Mouse (Mus musculus): ENCODE measurements around the gene 9230104L09Rik. TPM values are rescaled to one million over a fixed set of nuclear protein-coding genes. Genes with fewer than 3 reads are reported as not detected.
A peak's percentile ranks its signal among the peaks of the same experiment; 100 is the strongest.

Gene 9230104L09Rik
- total RNA-seq, 2 experiments from 2014 or later = 0.76 to 1.8 TPM

DNA sequence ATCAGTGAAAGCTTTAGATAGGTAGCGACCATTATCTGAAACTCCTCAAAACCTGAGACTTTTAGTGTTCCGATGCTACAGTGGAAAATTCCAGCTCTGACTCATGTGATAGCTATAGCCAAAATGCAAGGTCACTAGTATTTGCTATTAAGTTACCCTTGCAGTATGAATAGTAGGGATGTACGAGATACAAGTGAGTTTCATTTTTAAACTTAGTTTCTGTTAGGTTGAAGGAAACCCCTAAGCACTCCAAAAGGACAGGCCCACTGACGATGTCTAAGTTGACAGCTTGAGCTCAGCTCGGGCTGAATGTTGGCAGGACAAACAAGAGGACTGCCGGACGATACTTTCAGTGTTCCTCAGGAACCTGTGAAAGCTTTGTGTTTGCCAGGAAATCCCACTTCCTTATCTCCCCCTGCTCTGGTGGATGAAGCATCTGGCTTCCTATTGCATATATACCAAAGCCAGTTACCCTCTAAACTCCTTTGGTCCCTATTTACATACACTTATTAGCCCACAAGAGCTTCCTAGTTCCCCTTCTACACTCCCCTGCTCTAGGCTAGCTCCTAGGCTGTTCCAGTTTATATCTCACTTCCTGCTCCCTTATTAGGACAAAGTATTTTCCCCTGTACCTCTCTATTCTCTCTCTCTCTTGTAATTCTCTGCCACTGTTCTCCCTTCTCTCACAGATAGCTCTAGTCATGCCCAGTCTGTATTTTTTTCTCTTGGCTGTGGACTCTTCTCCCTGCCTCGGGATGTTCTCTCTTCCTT, 8.0 kb downstream of the 9230104L09Rik start:
- DNase-seq (ENCODE audit: low spot score in 2 of 2) = peak in 1 of 2 experiments; percentile 15

GRCm38 (mm10) chr2:148851116-148851906, 13.5 kb downstream of the 9230104L09Rik start:
- peak; percentile 72 to 79 for DNase-seq (ENCODE audit: low spot score in 2 of 2)

DNA sequence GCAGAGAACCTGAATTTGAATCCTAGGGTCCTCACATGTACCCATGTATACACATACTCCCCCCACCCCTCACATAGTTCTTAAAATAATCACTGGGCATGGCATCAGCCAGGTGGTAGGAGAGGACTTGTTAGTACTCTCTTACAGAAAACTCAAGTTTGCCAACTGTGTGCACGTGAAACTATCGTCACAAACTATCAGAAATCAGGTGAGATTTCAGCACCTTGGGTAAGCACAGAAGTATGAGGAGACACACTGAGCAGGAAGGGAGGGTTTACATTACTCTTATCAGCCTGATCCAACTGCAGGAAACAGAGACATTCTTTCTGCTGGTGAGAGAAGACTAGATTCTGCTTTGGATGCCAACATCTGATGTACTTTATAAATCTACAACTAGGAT, 25.6 kb downstream of the 9230104L09Rik start:
- no peak for DNase-seq (ENCODE audit: low spot score in 2 of 2)

DNA sequence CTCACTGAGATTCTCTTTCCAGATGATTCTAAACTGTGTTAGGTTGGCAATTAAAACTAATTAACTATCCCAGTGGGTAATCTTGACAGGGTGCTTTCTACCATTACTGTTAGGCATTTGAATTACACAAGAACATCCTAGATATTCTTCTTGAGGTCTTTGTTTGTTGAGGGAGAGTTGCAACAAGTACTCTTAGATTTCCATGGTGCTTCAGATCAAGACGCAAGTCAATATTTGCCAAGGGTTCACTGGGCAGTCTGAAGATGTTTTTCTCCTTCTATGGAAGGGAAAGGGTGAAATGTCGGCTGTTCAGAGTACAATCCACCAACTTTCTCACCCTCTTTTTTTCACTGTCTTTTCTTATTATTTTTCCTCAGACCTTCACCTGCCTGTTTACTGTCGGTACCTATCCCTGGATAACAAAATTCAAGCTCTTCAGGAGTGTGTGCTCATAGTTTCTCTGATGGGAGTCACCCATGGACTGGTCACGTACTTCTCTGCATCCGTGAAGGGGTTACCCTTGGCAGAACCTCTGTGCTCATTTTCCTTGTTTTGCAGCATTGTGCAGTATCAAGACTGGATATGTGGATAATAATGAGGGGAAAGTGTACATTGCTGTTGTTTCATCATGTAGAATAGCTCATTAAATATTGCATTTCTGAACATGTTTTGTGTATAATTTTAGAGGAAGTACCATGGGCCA, 26.6 kb downstream of the 9230104L09Rik start:
- no peak for DNase-seq (ENCODE audit: low spot score in 2 of 2)

DNA sequence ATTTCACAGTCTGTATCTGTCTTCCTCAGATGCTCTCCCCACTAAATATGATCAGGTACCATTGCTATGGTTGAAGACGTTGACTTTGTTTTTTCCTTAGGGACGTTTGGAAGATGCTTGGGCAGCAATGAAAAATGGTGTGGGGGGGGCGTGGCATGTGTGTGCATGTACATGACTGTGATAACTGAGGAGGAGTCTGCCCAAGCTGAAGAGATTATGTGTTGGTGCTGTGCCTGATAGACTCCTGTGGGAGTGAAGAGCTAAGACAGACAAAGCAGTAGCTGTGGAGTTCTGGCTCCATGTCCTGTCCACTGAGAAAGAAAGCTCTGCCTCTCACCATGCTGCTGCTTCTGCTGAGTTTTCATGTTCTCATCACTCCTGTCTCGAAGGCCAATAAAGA, 29.9 kb downstream of the 9230104L09Rik start, which contains the start of gene Cst9:
Gene Cst9, plus strand, starts transcription at position 236 of the 400 bp plus-strand sequence.
- no peak for DNase-seq (ENCODE audit: low spot score in 2 of 2)

DNA sequence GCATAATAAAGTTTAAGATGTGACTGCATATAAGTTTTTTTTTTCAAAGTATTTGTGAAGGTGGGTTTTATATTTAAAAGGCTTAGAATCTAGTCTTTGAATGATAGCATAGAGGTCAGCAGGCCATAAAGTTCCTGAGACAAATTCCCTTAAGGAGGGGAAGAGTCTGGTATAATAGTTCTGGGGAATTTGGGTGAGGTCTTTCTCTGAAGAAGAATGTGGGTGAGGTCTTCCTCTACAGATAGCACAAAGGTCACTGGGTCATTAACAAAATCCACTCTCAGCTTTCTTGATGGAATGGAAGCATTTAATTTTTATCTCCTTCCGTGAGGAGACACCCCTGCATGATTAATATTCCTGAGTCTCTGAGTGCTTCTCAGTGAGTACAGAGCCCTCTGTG, 38.9 kb downstream of the 9230104L09Rik start:
- DNase-seq (ENCODE audit: low spot score in 2 of 2) = no peak

- DNase-seq (ENCODE audit: low spot score in 2 of 2) = no peak
Measured at GRCm38 (mm10) chr2:148819909-148820308, 44.9 kb downstream of the 9230104L09Rik start, which contains the start of gene Cst13. Gene Cst13 (plus strand): TSS chr2:148820081.

DNA sequence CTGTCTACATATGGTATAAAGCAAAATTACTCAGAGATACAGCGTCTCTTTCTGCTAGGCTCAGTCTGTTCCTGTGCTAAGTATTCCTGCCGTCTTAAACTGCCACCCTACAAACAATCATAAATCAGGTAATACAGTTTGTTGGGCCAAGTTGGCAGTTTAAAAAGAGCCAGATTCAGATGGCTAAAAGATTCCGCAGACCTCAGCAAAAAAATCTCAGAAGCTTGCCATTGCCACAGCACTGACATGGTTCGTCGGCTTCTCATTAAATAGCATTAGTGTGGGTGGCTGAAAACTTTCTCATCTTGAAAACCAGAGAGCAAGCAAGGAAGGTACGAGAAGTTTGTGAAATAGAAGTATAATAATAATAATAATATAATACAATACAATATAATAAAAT, 58.1 kb downstream of the 9230104L09Rik start:
- no peak for DNase-seq (ENCODE audit: low spot score in 2 of 2)

DNA sequence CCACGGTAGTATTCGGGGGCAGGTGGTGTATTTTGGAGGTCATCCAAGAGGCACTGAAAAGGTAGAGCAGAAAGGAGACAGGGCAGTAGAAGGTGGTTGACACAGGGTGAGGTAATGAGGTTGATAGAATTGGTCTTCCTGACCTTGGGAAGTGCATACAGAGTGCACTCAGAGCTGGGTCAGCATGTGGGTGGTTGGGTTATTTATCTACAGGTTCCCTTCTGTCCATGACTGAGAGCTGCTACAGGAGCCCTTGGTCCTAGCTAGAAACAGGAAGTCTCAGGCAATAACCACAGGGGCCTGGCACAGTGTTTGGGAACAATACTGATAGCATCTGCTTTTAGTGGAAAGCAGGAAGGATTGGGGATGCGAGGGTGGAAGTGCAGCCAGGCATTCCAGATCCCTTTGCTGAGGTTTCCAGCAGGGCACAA, 63.3 kb downstream of the 9230104L09Rik start:
- DNase-seq (ENCODE audit: low spot score in 2 of 2) = no peak

DNA sequence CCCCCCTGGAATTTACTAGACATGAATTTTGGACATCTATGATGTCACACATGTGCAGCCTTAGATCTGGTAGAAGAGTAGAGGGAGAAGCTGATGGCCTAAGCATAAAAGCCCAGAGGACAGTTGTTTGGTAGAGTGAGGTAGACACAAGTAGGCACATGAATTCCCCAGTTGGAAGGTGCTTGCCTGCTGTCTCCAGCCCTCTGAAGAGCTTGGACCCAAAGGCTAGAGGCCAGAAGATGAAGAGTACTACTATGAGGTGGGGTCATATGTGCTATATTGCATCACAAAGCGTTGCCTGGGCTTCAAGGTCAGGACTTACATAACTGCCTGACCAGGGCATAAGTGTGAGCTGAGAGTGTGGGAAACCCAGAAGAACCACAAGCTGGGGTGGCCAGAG, 66.4 kb downstream of the 9230104L09Rik start, which contains the start of gene Cst8:
Gene Cst8, plus strand, starts transcription at position 301 of the 400 bp plus-strand sequence.
- no peak for DNase-seq (ENCODE audit: low spot score in 2 of 2)

Other genes with a start within 250 kb of the 9230104L09Rik start
- 10 to 100 TPM; 17.9 TPM for gene Nxt1, start 192.4 kb downstream of the 9230104L09Rik start, total RNA-seq (2021)
- 10 to 100 TPM; 29.7 to 30.4 TPM for gene Gzf1, start 184.0 kb downstream of the 9230104L09Rik start, total RNA-seq (2021)
- gene Napb, start 132.6 kb downstream of the 9230104L09Rik start, total RNA-seq (2021) = 1 to 10 TPM; 5.6 to 6.0 TPM
- gene Cstl1, start 114.7 kb downstream of the 9230104L09Rik start, total RNA-seq (2021) = under 1 TPM in 1 of 2 experiments, not detected in 1; 0.50 TPM
- gene Cst11, start 93.5 kb downstream of the 9230104L09Rik start, total RNA-seq (2021) = not detected
- gene 8030411F24Rik, start 83.0 kb downstream of the 9230104L09Rik start, total RNA-seq (2021) = not detected
- not detected for gene Cst12, start 75.7 kb downstream of the 9230104L09Rik start, total RNA-seq (2021)
- gene Cst8, start 66.3 kb downstream of the 9230104L09Rik start, total RNA-seq (2021) = 10 to 100 TPM in 1 of 2 experiments, 1 to 10 TPM in 1; 1.6 to 84.7 TPM
- not detected for gene Cst13, start 45.0 kb downstream of the 9230104L09Rik start, total RNA-seq (2021)
- gene Cst9, start 29.9 kb downstream of the 9230104L09Rik start, total RNA-seq (2021) = not detected
- 100 to 1,000 TPM; 915 to 993 TPM for gene Cst3, start 10.7 kb upstream of the 9230104L09Rik start, total RNA-seq (2021)
- gene Gm1330, start 138.2 kb upstream of the 9230104L09Rik start, total RNA-seq (2021) = not detected
- not detected for gene Gm10750, start 152.2 kb upstream of the 9230104L09Rik start, total RNA-seq (2021)